Mouse (Mus musculus): ENCODE measurements at regions not wholly inside any gene's neighbourhood (a gene's known extent, or its start where the extent isn't known, plus 50 kb on each side); places are given as distances from the start of the nearest gene placed in this dataset.

DNA sequence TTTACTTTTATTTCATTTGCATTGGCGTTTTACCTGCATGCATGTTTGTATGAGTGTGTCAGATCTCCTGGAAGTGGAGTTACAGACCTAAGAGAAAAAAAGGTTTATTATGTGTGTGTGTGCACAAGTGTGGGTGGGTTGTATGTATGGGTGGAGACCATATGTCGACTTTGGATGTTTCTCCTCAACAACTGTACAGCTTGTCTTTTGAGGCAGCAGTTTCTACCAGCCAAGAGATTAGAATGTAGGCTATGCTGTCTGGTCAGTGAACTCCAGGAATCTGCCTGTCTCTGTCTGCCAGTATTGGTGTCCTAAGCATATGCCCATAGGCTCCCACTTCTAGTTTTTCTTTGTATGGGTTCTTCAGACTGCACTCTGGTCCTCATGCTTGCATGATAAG lies 192.3 kb upstream of the Slc30a5 start:
- DNase-seq (ENCODE audit: low spot score in 2 of 2), result no peak

DNA sequence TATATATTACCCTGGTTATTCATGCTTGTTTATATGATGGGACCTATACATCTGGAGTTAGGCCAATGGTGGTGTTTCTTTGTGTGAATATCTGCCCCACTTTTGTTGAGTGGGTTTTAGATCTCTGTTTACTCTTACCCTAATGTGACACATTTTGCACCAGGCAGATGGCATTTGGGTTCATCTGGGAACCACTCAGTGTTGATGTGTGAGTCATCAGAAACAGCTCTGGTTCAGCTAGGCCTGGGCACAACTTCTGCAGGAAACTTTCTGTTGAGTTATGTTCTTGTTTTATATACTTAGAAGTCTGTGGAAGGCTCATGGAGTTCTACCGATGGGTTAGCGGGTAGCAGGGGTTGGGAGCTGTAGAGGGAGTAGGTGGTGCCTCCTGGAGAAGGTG lies 191.7 kb upstream of the Slc30a5 start:
- peak in 1 of 2 experiments; percentile 10 for DNase-seq (ENCODE audit: low spot score in 2 of 2)

DNA sequence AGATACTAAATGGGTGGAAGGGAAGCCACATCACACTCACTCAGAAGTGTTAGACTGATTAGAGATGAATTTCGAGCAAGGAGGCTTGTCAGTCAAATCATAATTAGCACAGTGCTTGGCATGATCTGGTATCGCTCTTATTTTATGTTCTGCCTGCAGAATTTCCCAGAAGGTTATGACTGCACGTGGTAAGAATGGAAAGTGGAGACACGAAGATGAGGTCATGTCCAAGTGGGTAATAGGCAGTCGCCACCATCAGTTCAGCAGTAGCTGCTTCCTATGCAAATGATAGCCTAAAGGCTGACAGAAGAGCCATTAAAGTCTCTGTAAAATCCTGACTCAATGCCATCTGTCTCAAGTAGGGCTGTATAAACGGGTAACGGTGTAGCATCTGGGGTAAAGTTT lies 186.0 kb upstream of the Slc30a5 start:
- no peak for DNase-seq (ENCODE audit: low spot score in 2 of 2)

DNA sequence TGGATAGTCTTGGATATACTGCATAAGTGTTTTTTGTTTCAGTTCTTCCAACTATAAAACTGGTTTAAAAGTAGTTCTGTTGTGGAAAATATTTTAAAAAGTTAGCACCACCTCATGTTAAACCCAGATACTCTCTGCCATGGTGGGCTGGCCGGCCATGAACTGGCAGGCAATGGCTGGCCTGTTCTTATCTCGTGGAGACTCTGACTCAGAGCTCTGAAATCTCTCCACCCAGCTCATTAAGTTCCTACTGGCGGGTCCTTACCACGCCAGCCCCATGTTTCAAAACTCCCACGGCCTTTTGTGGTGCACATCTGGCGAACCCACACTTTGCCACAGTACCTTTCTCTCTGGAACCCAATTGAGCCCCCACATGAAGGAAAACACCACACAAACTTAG lies 183.8 kb upstream of the Slc30a5 start:
- DNase-seq (ENCODE audit: low spot score in 2 of 2), result no peak

DNA sequence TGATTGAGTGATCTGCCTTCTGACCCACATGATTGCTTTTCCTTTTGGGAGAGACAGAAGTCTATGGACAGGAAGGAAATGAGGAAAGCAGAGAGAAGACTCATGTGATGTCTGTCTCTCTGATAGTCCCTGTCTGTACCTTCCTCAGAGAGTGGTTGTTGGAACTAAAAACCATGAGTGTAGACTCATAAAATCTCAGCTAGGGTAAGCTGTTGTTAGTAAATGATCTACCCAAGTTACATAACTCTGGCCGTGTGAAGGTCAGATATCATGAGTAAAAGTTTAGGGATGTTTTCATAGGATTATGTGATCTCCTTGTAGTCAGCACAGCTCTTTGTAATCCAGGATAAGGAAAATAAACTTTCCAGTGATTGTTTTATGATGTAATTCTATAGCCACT lies 183.0 kb upstream of the Slc30a5 start:
- DNase-seq (ENCODE audit: low spot score in 2 of 2), result no peak

DNA sequence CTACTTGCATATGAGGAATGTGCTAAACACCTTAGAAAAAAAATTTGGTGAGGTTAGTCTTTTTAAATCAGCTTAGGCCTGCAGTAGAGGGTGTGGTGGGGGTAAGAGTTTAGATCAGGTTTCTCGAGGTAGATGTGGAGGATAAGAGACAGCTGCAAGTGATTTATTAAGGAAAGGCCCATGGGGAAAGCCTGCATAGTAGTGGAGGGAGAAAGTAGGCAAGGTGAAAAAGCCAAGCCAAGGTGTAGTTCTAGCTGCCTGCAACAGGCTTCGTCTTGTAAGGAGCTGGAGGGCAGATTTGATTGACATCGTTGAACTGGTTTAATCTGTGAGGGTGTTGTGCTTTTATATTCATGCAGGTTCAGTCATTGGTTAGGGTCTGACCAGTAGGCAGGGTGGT lies 182.2 kb upstream of the Slc30a5 start:
- no peak for DNase-seq (ENCODE audit: low spot score in 2 of 2)

DNA sequence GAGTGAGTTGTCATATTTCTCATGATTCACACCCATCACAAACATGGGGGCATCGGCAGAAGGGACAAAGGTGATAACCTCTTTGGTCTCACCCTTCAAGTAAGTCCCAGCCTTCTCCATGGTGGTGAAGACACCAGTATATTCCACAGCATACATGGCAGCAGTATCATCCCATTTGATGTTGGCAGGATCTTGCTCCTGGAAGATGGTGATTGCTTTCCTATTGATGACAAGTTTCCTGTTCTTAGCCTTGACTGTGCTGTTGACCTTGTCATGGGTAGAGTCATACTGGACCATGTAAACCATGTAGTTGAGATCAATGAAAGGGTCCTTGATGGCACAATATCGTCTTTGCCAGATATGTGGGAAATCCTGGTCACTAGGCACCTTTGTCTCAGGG lies 180.4 kb upstream of the Slc30a5 start:
- DNase-seq (ENCODE audit: low spot score in 2 of 2), result no peak

DNA sequence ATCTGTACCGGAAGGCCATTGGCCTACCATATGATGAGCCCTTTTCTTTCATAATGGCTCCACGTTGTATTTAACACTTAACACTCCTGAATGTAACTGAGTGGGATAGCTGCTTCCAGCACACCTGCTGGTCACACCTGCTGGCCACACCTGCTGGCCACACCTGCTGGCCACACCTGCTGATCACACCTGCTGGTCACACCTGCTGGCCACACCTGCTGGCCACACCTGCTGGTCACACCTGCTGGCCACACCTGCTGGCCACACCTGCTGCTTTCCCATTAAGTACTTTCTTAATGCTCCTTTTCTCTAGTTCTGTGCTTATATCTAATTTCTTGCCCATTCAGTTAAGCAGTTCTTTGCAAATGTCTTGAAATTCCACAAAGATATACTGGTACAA lies 157.4 kb upstream of the Slc30a5 start:
- DNase-seq (ENCODE audit: low spot score in 2 of 2), result no peak

DNA sequence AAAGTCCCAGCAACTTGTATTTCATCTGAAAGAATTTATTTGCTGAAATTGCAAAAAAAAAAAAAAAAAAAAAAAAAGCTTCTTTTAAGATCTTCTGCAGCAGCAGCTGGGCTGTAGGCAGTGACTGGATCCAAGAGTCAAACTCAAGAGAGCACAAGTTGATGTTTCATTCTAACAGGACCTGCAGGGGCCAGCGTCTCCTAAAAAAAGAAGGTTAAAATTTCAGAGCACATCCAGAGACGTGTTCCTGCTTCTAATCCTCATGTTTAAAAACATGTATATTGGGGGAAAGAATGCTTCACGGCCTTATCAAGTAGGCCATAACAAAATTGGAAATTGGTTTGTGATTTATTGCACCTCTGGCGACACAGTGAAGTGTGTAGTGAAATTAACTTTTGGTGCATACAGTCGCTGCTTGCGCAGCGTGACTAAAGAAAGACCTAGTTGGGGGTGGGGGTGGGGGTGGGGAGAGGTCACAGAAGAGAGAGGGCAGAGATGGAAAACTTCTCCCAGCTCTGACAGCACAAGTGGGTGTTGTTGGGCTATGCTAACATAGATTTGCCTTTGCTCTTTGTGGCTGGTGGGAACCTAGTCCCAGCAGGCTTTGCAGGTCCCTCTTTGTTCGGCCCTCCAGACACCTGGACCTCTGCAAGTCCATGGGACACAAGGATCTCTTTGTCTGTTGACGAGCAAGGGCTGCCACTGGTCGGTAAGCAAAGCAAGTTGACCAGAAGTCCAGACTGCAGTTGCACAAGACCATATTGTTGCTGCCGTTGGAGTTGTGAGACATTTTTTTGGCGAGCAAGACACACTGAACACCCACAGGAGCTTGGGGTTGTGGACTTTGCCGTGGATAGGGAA lies 155.7 kb upstream of the Slc30a5 start:
- DNase-seq (ENCODE audit: low spot score in 2 of 2), result no peak

DNA sequence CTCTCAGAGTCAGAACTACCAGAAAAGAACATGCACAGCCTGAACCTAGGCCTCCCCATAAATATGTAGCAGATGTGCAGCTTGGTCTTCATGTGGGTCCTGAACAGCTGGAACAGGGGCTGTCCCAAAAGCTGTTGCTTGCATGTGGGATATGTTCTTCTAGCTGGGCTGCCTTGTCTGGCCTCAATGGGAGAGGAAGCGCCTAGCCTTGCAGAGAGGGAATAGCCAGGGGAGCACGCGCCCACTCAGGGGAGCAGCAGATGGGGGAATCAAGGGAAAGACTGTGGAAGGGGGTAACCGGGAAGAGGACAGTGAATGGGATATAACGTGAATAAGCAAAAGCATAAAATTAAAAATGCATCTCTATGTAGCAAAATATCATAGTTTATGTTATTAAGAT lies 154.9 kb upstream of the Slc30a5 start:
- DNase-seq (ENCODE audit: low spot score in 2 of 2), result no peak

DNA sequence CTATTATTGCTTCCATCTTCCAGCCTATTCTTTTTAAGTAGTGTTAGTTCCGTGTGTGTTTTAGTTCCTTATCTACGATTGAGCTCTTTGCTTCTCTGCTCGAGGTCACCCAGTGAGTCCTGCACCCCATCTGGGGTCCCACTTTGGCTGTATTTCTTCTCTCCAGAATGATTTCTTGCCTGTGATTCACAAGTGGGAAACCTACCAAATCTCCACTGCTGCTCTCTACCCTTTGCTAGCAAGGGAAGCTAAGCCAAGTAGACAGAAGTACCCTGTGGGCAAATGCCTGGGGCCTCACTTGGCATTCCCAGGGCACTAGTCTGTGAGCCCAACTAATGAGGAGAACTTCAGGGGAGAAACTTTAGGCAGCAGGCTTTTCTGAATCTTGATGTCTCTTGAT lies 142.5 kb upstream of the Slc30a5 start:
- no peak for DNase-seq (ENCODE audit: low spot score in 2 of 2)

DNA sequence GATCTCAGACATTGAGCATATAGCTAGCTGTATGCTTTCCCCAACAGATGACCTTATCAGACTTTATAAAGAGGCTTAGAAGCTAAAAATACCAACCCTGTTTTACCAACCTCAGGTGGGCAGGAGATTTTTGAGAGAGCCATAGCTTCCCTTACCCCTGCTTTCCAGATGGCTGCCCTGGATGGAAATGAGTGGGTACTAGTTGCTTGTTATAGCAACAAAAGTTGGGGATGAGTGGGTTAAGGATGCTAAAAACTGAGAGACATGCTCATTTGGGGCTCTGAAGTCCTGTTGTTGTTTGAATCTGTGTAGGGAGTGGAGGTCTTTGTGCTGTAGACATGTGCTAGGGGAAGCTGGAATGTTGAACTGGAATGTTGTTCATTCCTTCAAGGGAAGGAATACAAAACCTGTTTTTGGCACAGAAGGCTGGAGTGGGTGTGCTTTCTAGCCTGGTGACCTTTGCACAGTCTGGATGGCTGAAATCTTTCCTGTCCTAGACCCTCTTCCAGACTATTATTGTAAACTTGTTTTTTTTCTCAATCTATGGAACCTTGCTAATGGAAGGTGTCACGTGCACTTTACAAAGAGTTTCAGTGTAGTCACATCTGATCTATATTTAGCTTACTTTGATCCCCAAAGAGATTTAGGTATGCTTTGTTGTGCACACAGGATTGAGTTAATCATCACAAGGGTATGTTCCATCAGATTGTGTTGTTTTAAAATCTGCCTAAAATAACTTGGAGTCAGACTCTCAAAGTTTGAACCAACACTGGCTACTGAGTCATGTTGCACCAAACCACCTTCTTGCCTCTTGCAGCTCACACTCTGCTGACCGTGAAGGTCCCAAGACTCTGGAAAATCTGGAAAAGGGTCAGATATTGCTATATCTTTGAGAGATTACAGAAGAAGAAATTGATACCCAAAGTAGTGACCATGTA lies 138.1 kb upstream of the Slc30a5 start:
- no peak for DNase-seq (ENCODE audit: low spot score in 2 of 2)

DNA sequence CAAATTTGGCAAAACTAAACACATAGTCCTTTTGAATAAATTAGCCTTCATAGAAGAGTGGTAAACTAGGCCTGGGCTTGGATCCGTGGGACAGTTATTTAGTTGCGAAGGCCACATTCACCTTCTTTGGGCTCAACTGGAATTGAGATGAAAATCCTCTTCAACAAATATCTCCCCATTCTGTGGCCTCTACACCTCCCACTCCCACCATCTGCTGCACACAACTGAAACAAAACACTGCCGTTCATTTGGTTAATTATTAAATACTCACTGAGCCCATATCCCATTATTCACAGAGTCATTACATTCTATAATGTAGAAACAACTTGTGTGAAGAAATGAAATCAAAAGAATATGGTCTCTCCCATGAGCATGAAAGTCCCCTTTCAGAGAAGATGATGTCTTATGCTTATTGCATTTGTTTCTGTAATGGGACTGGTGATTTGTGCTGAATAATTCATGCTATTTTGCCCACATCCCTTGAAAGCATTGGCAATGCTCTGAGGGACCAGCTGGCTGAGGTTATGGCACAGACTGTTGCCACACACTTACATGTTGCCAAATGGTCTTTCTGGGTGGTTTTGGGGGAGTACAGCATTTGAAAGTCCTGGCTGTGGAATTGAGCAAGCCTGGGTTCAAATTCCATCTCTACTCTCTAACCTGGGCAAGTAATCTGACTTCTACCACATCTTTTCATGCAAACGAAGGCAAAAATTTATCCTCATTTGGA lies 129.7 kb upstream of the Slc30a5 start:
- DNase-seq (ENCODE audit: low spot score in 2 of 2), result no peak

DNA sequence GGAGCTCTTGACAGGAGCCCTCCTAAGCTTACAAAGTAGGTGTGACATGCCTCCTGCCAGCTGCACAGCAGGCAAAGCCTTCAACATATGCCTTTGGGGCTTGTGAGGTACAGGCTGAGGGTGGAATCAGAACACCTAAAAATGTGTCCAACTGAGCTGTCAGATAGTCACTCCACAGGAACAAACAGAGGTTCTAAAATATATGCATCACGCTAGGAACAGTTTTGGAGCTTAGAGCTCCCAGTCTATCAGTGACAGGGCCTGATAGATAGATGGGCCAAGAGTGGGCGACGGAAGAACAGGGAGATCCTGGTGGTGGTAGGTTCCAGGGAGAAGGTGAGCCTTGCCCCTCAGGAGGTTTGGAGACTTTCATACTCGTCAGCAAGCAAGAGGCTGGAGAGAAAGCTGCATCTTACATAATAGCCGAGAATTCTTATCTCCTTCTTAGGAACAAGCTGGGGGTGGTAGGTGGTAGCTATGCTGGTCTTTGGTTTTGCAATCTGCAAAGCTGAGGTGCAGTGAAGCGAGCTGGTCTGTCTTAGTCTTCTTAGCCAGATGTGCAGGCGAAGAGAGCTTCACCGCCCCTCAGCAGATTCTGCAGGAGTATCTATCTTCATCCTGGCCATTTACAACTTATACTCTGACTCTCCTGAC lies 121.5 kb upstream of the Slc30a5 start:
- peak; percentile 53 to 83 for DNase-seq (ENCODE audit: low spot score in 2 of 2)

DNA sequence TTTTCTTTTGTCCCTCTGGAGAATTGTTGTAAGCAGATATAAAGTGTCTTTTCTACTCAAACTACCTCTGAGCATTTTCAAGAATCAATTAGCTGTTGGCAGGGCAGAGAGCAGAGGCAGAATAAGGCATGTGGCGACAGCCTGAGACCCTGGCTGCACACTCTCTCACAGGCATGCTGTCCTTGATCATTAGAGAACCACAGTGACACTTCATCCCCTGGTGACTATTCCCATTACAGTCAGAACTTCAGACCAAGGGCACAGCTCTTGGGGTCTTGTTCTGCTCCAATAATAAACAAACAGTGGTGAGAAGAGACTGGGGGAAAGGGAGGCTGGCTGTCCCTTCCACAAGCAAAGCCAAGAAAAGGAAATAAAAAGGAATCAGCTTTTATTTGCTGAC lies 120.9 kb upstream of the Slc30a5 start:
- DNase-seq (ENCODE audit: low spot score in 2 of 2), result no peak

DNA sequence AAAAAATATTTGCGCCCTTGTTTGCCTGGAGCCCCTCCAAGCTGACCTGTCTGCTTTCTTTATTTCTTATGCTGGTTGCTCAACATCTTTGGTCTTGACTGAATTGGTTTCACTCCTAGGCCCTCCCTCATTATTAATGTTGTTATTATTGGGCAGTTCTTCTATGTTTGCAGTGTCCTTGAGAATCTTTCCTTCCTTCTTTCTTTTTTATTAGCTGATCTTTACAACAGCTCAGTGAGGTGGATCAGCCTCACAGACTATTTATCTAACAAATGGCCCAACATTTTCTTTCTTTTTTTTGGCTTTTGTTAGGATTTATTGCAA lies 117.9 kb upstream of the Slc30a5 start:
- no peak for DNase-seq (ENCODE audit: low spot score in 2 of 2)

DNA sequence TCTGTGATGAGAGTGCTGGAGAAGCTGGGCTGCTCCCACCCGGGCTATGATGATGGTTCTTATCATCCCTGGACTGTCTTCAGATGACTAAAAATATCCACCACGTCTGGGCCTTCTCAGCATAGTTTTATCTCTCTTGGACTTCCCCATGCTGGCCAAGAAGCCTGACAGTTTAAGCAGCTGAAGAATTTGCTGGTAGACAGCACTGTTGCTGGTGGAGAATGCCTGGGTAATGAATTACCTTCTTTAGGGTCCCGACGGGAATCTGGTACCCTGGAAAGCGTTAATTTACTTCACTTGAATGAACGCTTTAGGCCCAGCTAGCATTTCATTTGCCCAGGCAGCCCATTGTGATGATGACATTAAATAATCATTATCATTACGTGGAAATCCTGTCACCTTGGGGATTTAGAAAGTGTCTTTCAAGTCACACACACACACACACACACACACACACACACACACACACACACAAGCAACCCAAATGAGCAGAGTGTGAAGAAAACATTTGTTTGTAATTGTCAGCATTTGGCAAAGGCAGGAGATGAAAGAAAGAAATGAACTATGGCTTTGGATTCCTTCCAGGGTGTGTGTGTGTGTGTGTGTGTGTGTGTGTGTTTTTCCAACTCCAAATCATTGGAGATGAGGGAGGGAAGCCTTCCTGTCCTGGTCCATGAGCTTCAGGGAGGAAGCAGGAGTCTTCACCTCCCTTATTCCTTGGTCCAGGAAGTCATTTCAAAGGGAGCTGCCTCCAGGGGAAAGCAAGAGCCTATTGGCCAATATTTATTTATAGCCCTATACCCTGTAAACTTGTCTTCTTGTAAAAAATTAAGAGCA lies 117.3 kb upstream of the Slc30a5 start:
- DNase-seq (ENCODE audit: low spot score in 2 of 2), result no peak

DNA sequence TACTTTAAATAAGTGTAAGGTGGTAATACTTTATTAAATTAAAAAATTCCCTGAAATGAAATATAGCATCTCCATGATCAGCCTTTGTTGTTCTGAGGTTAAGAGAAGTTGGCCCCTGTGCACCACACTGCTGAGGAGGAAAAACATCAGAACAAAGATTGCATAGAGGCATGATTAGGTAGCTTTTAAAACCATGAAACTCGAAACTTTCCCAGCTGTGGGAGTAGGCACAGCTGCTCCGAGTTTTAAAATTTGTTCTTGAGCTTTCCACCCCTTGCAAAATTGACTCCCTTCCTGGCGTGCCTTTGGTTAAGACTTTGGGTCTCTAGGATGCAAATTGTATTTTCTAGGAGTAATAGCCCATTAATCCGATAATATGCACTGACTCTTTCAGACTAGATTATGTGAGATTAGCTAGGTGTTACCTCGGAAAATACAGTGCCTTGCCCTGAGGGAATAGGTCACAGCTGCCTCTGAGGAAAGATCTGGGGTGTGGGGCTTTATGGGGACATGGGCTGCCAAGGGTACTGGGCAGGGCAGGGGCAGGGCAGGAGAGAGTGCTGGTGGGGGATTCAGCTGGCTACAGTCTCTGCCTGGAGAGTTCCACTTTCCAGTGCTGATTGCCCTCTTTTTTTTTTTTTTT lies 110.1 kb upstream of the Slc30a5 start:
- DNase-seq (ENCODE audit: low spot score in 2 of 2), result no peak

DNA sequence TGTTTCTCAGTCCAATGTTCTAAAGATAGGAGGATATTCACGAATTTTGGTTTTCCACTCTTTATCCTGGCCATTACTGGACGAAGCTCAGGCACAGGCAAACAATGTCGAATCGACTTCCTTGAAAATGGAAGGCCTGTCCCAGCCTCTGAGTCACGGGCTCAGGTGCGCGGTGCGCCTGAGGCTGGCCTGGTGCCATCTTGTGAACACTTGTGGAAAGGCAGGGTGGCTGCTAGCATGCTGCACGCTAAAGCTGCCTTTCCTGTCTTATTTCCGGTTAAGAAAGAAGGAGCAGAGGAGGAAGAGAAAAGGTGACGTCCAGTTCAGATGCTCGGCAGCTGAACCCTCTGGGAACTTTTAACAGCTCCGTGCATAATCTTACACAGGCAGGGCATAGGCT lies 107.6 kb upstream of the Slc30a5 start:
- DNase-seq (ENCODE audit: low spot score in 2 of 2), result no peak

DNA sequence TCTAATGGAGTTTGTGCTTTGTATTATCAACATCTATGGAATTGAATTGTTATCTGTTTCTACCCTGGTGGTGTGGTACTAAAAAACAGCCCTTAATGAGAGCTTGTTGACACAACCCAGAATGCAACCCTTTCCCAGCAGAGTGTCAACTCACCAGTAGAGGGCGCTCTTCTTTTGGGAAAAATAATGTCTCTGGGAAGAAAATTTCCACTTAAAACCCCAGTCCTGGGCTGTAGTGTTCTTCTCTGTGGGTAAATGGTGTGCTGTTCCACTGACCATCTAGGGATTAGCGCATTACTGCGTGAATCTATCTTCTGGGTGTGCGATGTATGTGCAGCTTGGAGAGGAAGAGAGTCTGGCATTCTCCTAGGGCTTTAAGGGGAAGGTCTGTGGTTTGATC lies 106.5 kb upstream of the Slc30a5 start:
- peak in 1 of 2 experiments; percentile 22 for DNase-seq (ENCODE audit: low spot score in 2 of 2)
